Comparison of ENCODE assay signal across 10 mouse cellular contexts in the genomic region with DNA sequence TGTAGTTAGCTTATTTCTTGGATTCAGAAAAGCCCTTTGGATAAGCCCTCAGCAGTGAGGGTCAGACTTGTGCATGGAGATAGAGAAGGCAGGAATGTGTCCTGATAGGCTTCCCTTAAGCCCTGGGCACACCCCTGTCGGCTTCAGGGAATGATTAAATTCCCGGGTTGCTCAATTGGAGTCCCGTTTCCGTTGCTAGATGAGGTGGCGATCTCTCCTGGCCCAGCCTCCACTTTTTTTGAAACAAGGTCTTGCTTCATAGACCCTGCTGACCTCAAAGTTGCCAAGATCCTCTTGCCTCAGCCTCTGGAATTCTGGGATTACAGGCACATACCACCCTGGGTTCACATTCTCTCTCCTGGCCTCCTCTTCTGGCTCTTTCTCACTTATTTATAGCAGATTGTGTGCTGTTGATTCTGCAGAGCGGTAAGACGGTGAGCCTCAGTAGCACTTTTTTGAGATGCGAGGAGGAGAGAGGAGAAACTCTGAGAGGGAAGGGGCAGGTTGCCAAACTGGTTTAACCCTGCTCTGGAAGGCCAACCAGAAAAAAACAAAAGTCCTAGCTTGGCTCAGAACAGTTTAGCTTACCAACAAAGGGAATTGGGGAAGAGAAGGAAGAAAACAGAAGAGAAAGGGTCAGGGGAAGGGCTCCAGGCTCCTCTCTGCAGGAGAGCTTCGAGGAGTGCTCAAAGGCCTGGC.
DNase-seq lines count a peak whose midpoint lies in the region; ATAC-seq and TF ChIP-seq lines count a peak whose summit lies in the region.
"Had no signal": no experiment of that assay in that cellular context is flagged by ENCODE, and none has a peak within 500 bp of the region (broad histone marks: within the 10 kb centered on the region; RNA-seq: fewer than 3 reads in every experiment).

No protein-coding gene starts in this region.

- 74% methylated on average over 9 of the region's 9 CpGs for WGBS in spleen, adult 2 months
- WGBS in liver, embryonic 14.5 days (ENCODE audit: insufficient replicate concordance): 54% methylated on average over 9 of the region's 9 CpGs
- 34% methylated on average over 9 of the region's 9 CpGs for WGBS in stomach, embryonic 16.5 days
- WGBS in midbrain, embryonic 16.5 days: 17% methylated on average over 9 of the region's 9 CpGs

- DNase-seq in spleen, adult 2 months (ENCODE audit: low read depth in 1 of 2, low spot score in 2 of 2): no peak
- DNase-seq in spleen, postnatal 10 days (ENCODE audit: low spot score in 2 of 2): no peak
- DNase-seq in adrenal gland, postnatal 36 days: peak; percentile 49 to 59
- no peak for DNase-seq in liver, embryonic 14.5 days (ENCODE audit: low read depth in 3 of 3, low spot score in 3 of 3)
- DNase-seq in left cerebral cortex, postnatal 14 days (ENCODE audit: low spot score in 2 of 2): no peak
- DNase-seq in frontal cortex, postnatal 36 days (ENCODE audit: low spot score in 2 of 2): no peak
- DNase-seq: right cerebral cortex, postnatal 4 days had no signal

- no peak for TF ChIP-seq CTCF in spleen, adult 2 months (IDR thresholded peaks at IDR 0.05; ENCODE audit: extremely low read depth, insufficient read depth, insufficient read length, insufficient replicate concordance)
- TF ChIP-seq CTCF in liver, embryonic 14.5 days (IDR thresholded peaks at IDR 0.05; ENCODE audit: low read depth): no peak

- no peak for TF ChIP-seq EP300 in liver, embryonic 14.5 days (IDR thresholded peaks at IDR 0.05; ENCODE audit: low read depth)

- no peaks in the 10 kb centered on the region for H3K9me3 ChIP-seq in liver, embryonic 14.5 days (ENCODE audit: control insufficient read depth, low read length)
- no peaks in the 10 kb centered on the region for H3K9me3 ChIP-seq in stomach, embryonic 16.5 days (replicated peaks; ENCODE audit: control insufficient read depth, low read length)
- no peaks in the 10 kb centered on the region for H3K9me3 ChIP-seq in midbrain, embryonic 16.5 days (replicated peaks; ENCODE audit: control insufficient read depth, low read length, poor library complexity, severe bottlenecking)
- H3K9me3 ChIP-seq: hindbrain, embryonic 10.5 days had no signal

- peak overlapping the region; percentile 13; the same call in 1 of the 2 replicates for H3K27ac ChIP-seq in spleen, adult 2 months (ENCODE audit: insufficient read depth, low read length)
- H3K27ac ChIP-seq in liver, embryonic 14.5 days: no peak overlapping the region
- no peak overlapping the region for H3K27ac ChIP-seq in stomach, embryonic 16.5 days (ENCODE audit: low read length)
- H3K27ac ChIP-seq in midbrain, embryonic 16.5 days (ENCODE audit: low read length): no peak overlapping the region
- H3K27ac ChIP-seq: hindbrain, embryonic 10.5 days had no signal

- no peak for TF ChIP-seq POLR2A in spleen, adult 2 months (IDR thresholded peaks at IDR 0.05; ENCODE audit: low read depth, low read length)

- ATAC-seq in liver, embryonic 14.5 days (ENCODE audit: insufficient read depth): peak; percentile 30; the same call in 1 of the 2 replicates
- ATAC-seq in stomach, embryonic 16.5 days (ENCODE audit: insufficient read depth, low FRiP score): no peak
- no peak for ATAC-seq in midbrain, embryonic 16.5 days

- H3K4me1 ChIP-seq in spleen, adult 2 months (ENCODE audit: control insufficient read depth, insufficient read depth, insufficient read length): no peaks in the 10 kb centered on the region; the same call in 1 of the 2 replicates
- H3K4me1 ChIP-seq in liver, embryonic 14.5 days (replicated peaks; ENCODE audit: control insufficient read depth in 2 of 2, insufficient read depth in 2 of 2, low read length in 1 of 2): peaks cover 0 to 10% of the 10 kb centered on the region in 2 experiments; a peak in 1 of 4 replicates
- H3K4me1 ChIP-seq in stomach, embryonic 16.5 days (ENCODE audit: control insufficient read depth, insufficient read depth, low read length): peaks cover 18% of the 10 kb centered on the region
- no peaks in the 10 kb centered on the region for H3K4me1 ChIP-seq in midbrain, embryonic 16.5 days (ENCODE audit: control insufficient read depth, insufficient read depth, low read length)

- no peak overlapping the region for H3K9ac ChIP-seq in liver, embryonic 14.5 days (replicated peaks)
- peak overlapping the region; percentile 8 for H3K9ac ChIP-seq in stomach, embryonic 16.5 days (ENCODE audit: low read length)
- no peak overlapping the region for H3K9ac ChIP-seq in midbrain, embryonic 16.5 days (ENCODE audit: low read depth, low read length)

- no peaks in the 10 kb centered on the region for H3K36me3 ChIP-seq in spleen, adult 2 months (ENCODE audit: control insufficient read depth, insufficient read depth, low read length)
- no peaks in the 10 kb centered on the region for H3K36me3 ChIP-seq in liver, embryonic 14.5 days (replicated peaks; ENCODE audit: control insufficient read depth, insufficient read depth, low read depth)
- H3K36me3 ChIP-seq in stomach, embryonic 16.5 days (ENCODE audit: control insufficient read depth, insufficient read depth, low read length): no peaks in the 10 kb centered on the region
- no peaks in the 10 kb centered on the region for H3K36me3 ChIP-seq in midbrain, embryonic 16.5 days (ENCODE audit: control insufficient read depth, insufficient read depth, low read length)
- H3K36me3 ChIP-seq: hindbrain, embryonic 10.5 days had no signal

- H3K4me3 ChIP-seq in spleen, adult 2 months (ENCODE audit: extremely low read depth, insufficient read depth, insufficient read length): no peak overlapping the region
- H3K4me3 ChIP-seq in liver, embryonic 14.5 days (ENCODE audit: insufficient read depth in 1 of 2, low read depth in 2 of 2, low read length in 2 of 2): no peak overlapping the region
- no peak overlapping the region for H3K4me3 ChIP-seq in stomach, embryonic 16.5 days (replicated peaks; ENCODE audit: low read length)
- H3K4me3 ChIP-seq in midbrain, embryonic 16.5 days (ENCODE audit: low read depth, low read length): no peak overlapping the region
- H3K4me3 ChIP-seq: hindbrain, embryonic 10.5 days had no signal

- H3K27me3 ChIP-seq in spleen, adult 2 months (ENCODE audit: control insufficient read depth, insufficient read depth, low read length): no peaks in the 10 kb centered on the region
- no peaks in the 10 kb centered on the region for H3K27me3 ChIP-seq in liver, embryonic 14.5 days (ENCODE audit: control insufficient read depth, insufficient read depth, low read length)
- H3K27me3 ChIP-seq in stomach, embryonic 16.5 days (ENCODE audit: control insufficient read depth, insufficient read depth, low read length): no peaks in the 10 kb centered on the region
- H3K27me3 ChIP-seq in midbrain, embryonic 16.5 days (ENCODE audit: control insufficient read depth, insufficient read depth, low read depth, low read length): no peaks in the 10 kb centered on the region

- no peak overlapping the region for H3K4me2 ChIP-seq in liver, embryonic 14.5 days (ENCODE audit: low read depth)
- H3K4me2 ChIP-seq in stomach, embryonic 16.5 days (ENCODE audit: low read depth, low read length): no peak overlapping the region
- no peak overlapping the region for H3K4me2 ChIP-seq in midbrain, embryonic 16.5 days (ENCODE audit: low read length)

- intact Hi-C loops in left cerebral cortex, postnatal 14 days (cut with DNase I): no loop called here

Comparison
In these comparisons a context has a peak if more than half of its experiments do, and no peak if none do; other contexts are left out.
1. DNase-seq: peak in adrenal gland, postnatal 36 days (2 of 2); none in spleen, adult 2 months (0 of 2), spleen, postnatal 10 days (0 of 2), liver, embryonic 14.5 days (0 of 3), left cerebral cortex, postnatal 14 days (0 of 2) and frontal cortex, postnatal 36 days (0 of 2).